Mouse (Mus musculus) lung, embryonic 14.5 days (tissue): ENCODE measurements around the gene Adh1. TPM values are rescaled to one million over a fixed set of nuclear protein-coding genes. Genes with fewer than 3 reads are reported as not detected.

Source experiments
- ATAC-seq: fragments of 200-750 bp; cut with Nextera tagmentation; 2 replicates; pipeline ENCODE4 v1.8.0; 2017; ENCODE audit warnings: mild to moderate bottlenecking, moderate TSS enrichment, moderate library complexity; ENCODE audit not compliant: insufficient read depth
- DNase-seq: peaks from one replicate; pipeline ENCODE4 v3.0.0-alpha.2; 2015
- H3K27ac ChIP-seq: fragments of 300-500 bp; sonication (generic); 2 replicates; pipeline ENCODE4 v1.5.1; 2014; ENCODE audit warnings: low read depth, mild to moderate bottlenecking, moderate library complexity
- H3K27me3 ChIP-seq: fragments of 300-500 bp; sonication (generic); 2 replicates; pipeline ENCODE4 v1.6.1; 2014; ENCODE audit warnings: low read length, control low read depth; ENCODE audit not compliant: insufficient read depth
- H3K36me3 ChIP-seq: fragments of 300-500 bp; sonication (generic); 2 replicates; pipeline ENCODE4 v1.6.1; 2014; ENCODE audit warnings: control low read depth; ENCODE audit not compliant: insufficient read depth
- H3K4me1 ChIP-seq: fragments of 300-500 bp; sonication (generic); 2 replicates; pipeline ENCODE4 v1.6.1; 2014; ENCODE audit warnings: antibody characterized with exemption, control low read depth; ENCODE audit not compliant: insufficient read depth
- H3K4me2 ChIP-seq: fragments of 300-500 bp; sonication (generic); 2 replicates; pipeline ENCODE4 v1.6.1; 2014; ENCODE audit warnings: mild to moderate bottlenecking
- H3K4me3 ChIP-seq: fragments of 300-500 bp; sonication (generic); 2 replicates; pipeline ENCODE4 v1.5.1; 2014; ENCODE audit warnings: low read depth, low read length
- H3K9ac ChIP-seq: fragments of 300-500 bp; sonication (generic); 2 replicates; pipeline ENCODE4 v1.6.1; 2014
- H3K9me3 ChIP-seq: fragments of 300-500 bp; sonication (generic); 2 replicates; pipeline ENCODE4 v1.6.1; 2016; ENCODE audit warnings: low read depth, low read length, control low read depth
- CTCF ChIP-seq: IDR thresholded peaks from 2 replicates; pipeline ENCODE4 v1.5.1; 2016; ENCODE audit warnings: antibody characterized with exemption, low read depth
- WGBS: fragments of 180-500 bp; shearing (Covaris S2); extraction: QIAGEN DNeasy Blood & Tissue Kit; methylation state at CpG from one replicate; pipeline ENCODE4 v1.1.7; 2014; 5-methylcytosine and 5-hydroxymethylcytosine counted together
- polyA plus RNA-seq: library from polyadenylated mRNA; unstranded; fragments of >200 nt; fragmentation: Nextera tagmentation; extraction: Ambion mirVana; gene quantifications from 2 replicates; pipeline ENCODE4 v1.2.1, GENCODE M21; 2014

Adh1 gene
- polyA plus RNA-seq, 1 experiment from 2014 or later, result 883 TPM

- Histone ChIP-seq H3K4me2 (no peak overlapping the region), H3K4me3 (no peak overlapping the region), H3K9ac (no peak overlapping the region), H3K27ac (no peak overlapping the region), H3K36me3 (no peaks in the 10 kb centered on the region), H3K9me3 (no peaks in the 10 kb centered on the region), H3K4me1 (no peaks in the 10 kb centered on the region), H3K27me3 (no peaks in the 10 kb centered on the region)
- DNase-seq (no peak), ATAC-seq (no peak)
- 93% methylated on average over 8 of the region's 8 CpGs for WGBS
- TF ChIP-seq CTCF, result no peak
Measured at GRCm38 (mm10) chr3:138227782-138228181, 33.0 kb upstream of the Adh1 start.

GRCm38 (mm10) chr3:138229448-138229847 is 31.3 kb upstream of the Adh1 start:
- Histone ChIP-seq H3K4me3 (no peak overlapping the region), H3K27me3 (no peaks in the 10 kb centered on the region), H3K27ac (no peak overlapping the region), H3K9me3 (no peaks in the 10 kb centered on the region), H3K4me1 (no peaks in the 10 kb centered on the region), H3K36me3 (no peaks in the 10 kb centered on the region), H3K9ac (no peak overlapping the region), H3K4me2 (no peak overlapping the region)
- ATAC-seq, result no peak
- no peak for DNase-seq
- TF ChIP-seq CTCF, result no peak
- WGBS, result 94% methylated on average over 1 of the region's 1 CpGs

- TF ChIP-seq CTCF, result no peak
- no peaks in the 10 kb centered on the region for H3K4me1 ChIP-seq
- no peak for ATAC-seq
- H3K4me3 ChIP-seq, result no peak overlapping the region
- H3K9me3 ChIP-seq, result no peaks in the 10 kb centered on the region
- H3K27ac ChIP-seq, result no peak overlapping the region
- no peak overlapping the region for H3K9ac ChIP-seq
- H3K27me3 ChIP-seq, result no peaks in the 10 kb centered on the region
- no peaks in the 10 kb centered on the region for H3K36me3 ChIP-seq
- 87% methylated on average over 3 of the region's 3 CpGs for WGBS
- DNase-seq, result no peak
- H3K4me2 ChIP-seq, result no peak overlapping the region
Measured at GRCm38 (mm10) chr3:138230266-138230665, 30.5 kb upstream of the Adh1 start.

GRCm38 (mm10) chr3:138231531-138231930 is 29.3 kb upstream of the Adh1 start:
- TF ChIP-seq CTCF, result no peak
- Histone ChIP-seq H3K9me3 (no peaks in the 10 kb centered on the region), H3K27me3 (no peaks in the 10 kb centered on the region), H3K4me3 (no peak overlapping the region), H3K9ac (no peak overlapping the region), H3K36me3 (no peaks in the 10 kb centered on the region), H3K4me1 (no peaks in the 10 kb centered on the region), H3K27ac (no peak overlapping the region), H3K4me2 (no peak overlapping the region)
- WGBS, result 86% methylated on average over 2 of the region's 2 CpGs
- DNase-seq (no peak), ATAC-seq (no peak)

GRCm38 (mm10) chr3:138236546-138237163 is 24.1 kb upstream of the Adh1 start:
- no peaks in the 10 kb centered on the region for H3K9me3 ChIP-seq
- no peak overlapping the region for H3K9ac ChIP-seq
- no peak overlapping the region for H3K4me3 ChIP-seq
- H3K27me3 ChIP-seq, result no peaks in the 10 kb centered on the region
- no peak for TF ChIP-seq CTCF
- peak; percentile 72 for DNase-seq
- H3K4me2 ChIP-seq, result no peak overlapping the region
- H3K36me3 ChIP-seq, result no peaks in the 10 kb centered on the region
- WGBS, result 46% methylated on average over 11 of the region's 11 CpGs
- no peaks in the 10 kb centered on the region for H3K4me1 ChIP-seq
- ATAC-seq, result peak; percentile 36; the same call in 1 of the 2 replicates
- H3K27ac ChIP-seq, result peak overlapping the region; percentile 40; the same call in 1 of the 2 replicates

- Histone ChIP-seq H3K4me2 (no peak overlapping the region), H3K27ac (no peak overlapping the region), H3K4me3 (no peak overlapping the region), H3K9ac (no peak overlapping the region), H3K9me3 (no peaks in the 10 kb centered on the region), H3K4me1 (no peaks in the 10 kb centered on the region), H3K36me3 (no peaks in the 10 kb centered on the region), H3K27me3 (no peaks in the 10 kb centered on the region)
- WGBS, result 86% methylated on average over 10 of the region's 10 CpGs
- TF ChIP-seq CTCF, result no peak
- DNase-seq, result no peak
- ATAC-seq, result no peak
Measured at GRCm38 (mm10) chr3:138238046-138238445, 22.7 kb upstream of the Adh1 start.

GRCm38 (mm10) chr3:138239461-138239860 is 21.3 kb upstream of the Adh1 start:
- DNase-seq (no peak), ATAC-seq (no peak)
- no peaks in the 10 kb centered on the region for H3K9me3 ChIP-seq
- no peaks in the 10 kb centered on the region for H3K4me1 ChIP-seq
- no peak overlapping the region for H3K4me2 ChIP-seq
- 84% methylated on average over 6 of the region's 6 CpGs for WGBS
- H3K27me3 ChIP-seq, result no peaks in the 10 kb centered on the region
- H3K27ac ChIP-seq, result no peak overlapping the region
- no peak overlapping the region for H3K4me3 ChIP-seq
- no peak overlapping the region for H3K9ac ChIP-seq
- H3K36me3 ChIP-seq, result no peaks in the 10 kb centered on the region
- TF ChIP-seq CTCF, result no peak

- H3K4me3 ChIP-seq, result no peak overlapping the region
- no peaks in the 10 kb centered on the region for H3K36me3 ChIP-seq
- WGBS, result 72% methylated on average over 3 of the region's 3 CpGs
- no peak overlapping the region for H3K4me2 ChIP-seq
- no peaks in the 10 kb centered on the region for H3K9me3 ChIP-seq
- no peaks in the 10 kb centered on the region for H3K27me3 ChIP-seq
- no peak overlapping the region for H3K27ac ChIP-seq
- ATAC-seq (no peak), DNase-seq (peak; percentile 68)
- peak; percentile 63 for TF ChIP-seq CTCF
- no peak overlapping the region for H3K9ac ChIP-seq
- no peaks in the 10 kb centered on the region for H3K4me1 ChIP-seq
Measured at GRCm38 (mm10) chr3:138240411-138240810, 20.4 kb upstream of the Adh1 start.
